14 mouse cellular contexts compared by ENCODE assay signal in genomic region chr5:144360346-144360745, GRCm38 (mm10). TPM values are rescaled to one million over a fixed set of nuclear protein-coding genes. Genes with fewer than 3 reads are reported as not detected.
DNase-seq lines count a peak whose midpoint lies in the region; ATAC-seq and TF ChIP-seq lines count a peak whose summit lies in the region.
"Had no signal": no experiment of that assay in that cellular context is flagged by ENCODE, and none has a peak within 500 bp of the region (broad histone marks: within the 10 kb centered on the region; RNA-seq: fewer than 3 reads in every experiment).

No protein-coding gene starts in this region.

- no peak for TF ChIP-seq CTCF in hindbrain, postnatal 0 days (IDR thresholded peaks at IDR 0.05; ENCODE audit: low read depth)
- TF ChIP-seq CTCF in intestine, postnatal 0 days (IDR thresholded peaks at IDR 0.05; ENCODE audit: low read depth) = no peak

- no peak overlapping the region for H3K4me2 ChIP-seq in hindbrain, postnatal 0 days (ENCODE audit: low read depth, low read length)
- H3K4me2 ChIP-seq in hindbrain, embryonic 11.5 days (replicated peaks; ENCODE audit: low read depth, low read length) = no peak overlapping the region
- peak overlapping the region; percentile 24 for H3K4me2 ChIP-seq in intestine, postnatal 0 days (replicated peaks; ENCODE audit: low read depth)
- H3K4me2 ChIP-seq: embryonic facial prominence, embryonic 13.5 days; forebrain, embryonic 15.5 days; liver, embryonic 13.5 days had no signal

- H3K27ac ChIP-seq in hindbrain, postnatal 0 days = no peak overlapping the region
- no peak overlapping the region for H3K27ac ChIP-seq in hindbrain, embryonic 11.5 days (ENCODE audit: low read depth, low read length)
- H3K27ac ChIP-seq in intestine, postnatal 0 days (ENCODE audit: low read depth, low read length) = peak overlapping the region; percentile 93
- H3K27ac ChIP-seq: embryonic facial prominence, embryonic 13.5 days; forebrain, embryonic 15.5 days; liver, embryonic 13.5 days; macrophage had no signal

- peak; percentile 23 for DNase-seq in hindbrain, postnatal 0 days (ENCODE audit: low spot score)
- DNase-seq in hindbrain, embryonic 11.5 days (ENCODE audit: low spot score) = no peak
- peak; percentile 42 for DNase-seq in gastrocnemius, adult 18-20 months (ENCODE audit: low spot score)
- peak; percentile 77 to 92 for DNase-seq in kidney, postnatal 25 days
- no peak for DNase-seq in right cerebral cortex, postnatal 25 days
- no peak for DNase-seq in layer of hippocampus, postnatal 25 days (ENCODE audit: extremely low spot score in 1 of 2, low spot score in 1 of 2)
- DNase-seq: liver, embryonic 13.5 days had no signal

- peaks cover 14% of the 10 kb centered on the region for H3K4me1 ChIP-seq in hindbrain, postnatal 0 days (ENCODE audit: insufficient read depth, low read length)
- H3K4me1 ChIP-seq in hindbrain, embryonic 11.5 days (replicated peaks; ENCODE audit: control insufficient read depth, insufficient read depth, low read length) = 0 out of 2 replicates have a peak, but pooled peaks cover 5% of the 10 kb centered on the region
- H3K4me1 ChIP-seq in intestine, postnatal 0 days (replicated peaks; ENCODE audit: control insufficient read depth, insufficient read depth, low read length) = 0 out of 2 replicates have a peak, but pooled peaks cover 4% of the 10 kb centered on the region

- no peak overlapping the region for H3K4me3 ChIP-seq in hindbrain, postnatal 0 days (ENCODE audit: low read length)
- no peak overlapping the region for H3K4me3 ChIP-seq in hindbrain, embryonic 11.5 days (ENCODE audit: low read depth, low read length)
- H3K4me3 ChIP-seq in intestine, postnatal 0 days (ENCODE audit: low read depth, low read length) = no peak overlapping the region
- H3K4me3 ChIP-seq: embryonic facial prominence, embryonic 13.5 days; forebrain, embryonic 15.5 days; liver, embryonic 13.5 days had no signal

- WGBS in hindbrain, postnatal 0 days = 46% methylated on average over 6 of the region's 6 CpGs
- WGBS in hindbrain, embryonic 11.5 days = 68% methylated on average over 6 of the region's 6 CpGs
- WGBS in intestine, postnatal 0 days = 29% methylated on average over 6 of the region's 6 CpGs

- H3K9ac ChIP-seq in hindbrain, postnatal 0 days (replicated peaks; ENCODE audit: low read length) = no peak overlapping the region
- no peak overlapping the region for H3K9ac ChIP-seq in hindbrain, embryonic 11.5 days (ENCODE audit: low read depth, low read length)
- no peak overlapping the region for H3K9ac ChIP-seq in intestine, postnatal 0 days (ENCODE audit: low read depth, low read length)
- H3K9ac ChIP-seq: embryonic facial prominence, embryonic 13.5 days; forebrain, embryonic 15.5 days; liver, embryonic 13.5 days had no signal

- peaks cover 12% of the 10 kb centered on the region for H3K27me3 ChIP-seq in hindbrain, postnatal 0 days (ENCODE audit: insufficient read depth, low read length)
- peaks cover 15% of the 10 kb centered on the region for H3K27me3 ChIP-seq in hindbrain, embryonic 11.5 days (ENCODE audit: control insufficient read depth, insufficient read depth, low read length)
- H3K27me3 ChIP-seq in intestine, postnatal 0 days (replicated peaks; ENCODE audit: control insufficient read depth, insufficient read depth, low read length) = no peaks in the 10 kb centered on the region

- no peaks in the 10 kb centered on the region for H3K36me3 ChIP-seq in hindbrain, postnatal 0 days (ENCODE audit: insufficient read depth, low read length)
- H3K36me3 ChIP-seq in hindbrain, embryonic 11.5 days (ENCODE audit: control insufficient read depth, insufficient read depth, low read length) = no peaks in the 10 kb centered on the region
- H3K36me3 ChIP-seq in intestine, postnatal 0 days (ENCODE audit: control insufficient read depth, insufficient read depth) = no peaks in the 10 kb centered on the region
- H3K36me3 ChIP-seq: embryonic facial prominence, embryonic 13.5 days; forebrain, embryonic 15.5 days; liver, embryonic 13.5 days had no signal

- no peaks in the 10 kb centered on the region for H3K9me3 ChIP-seq in hindbrain, postnatal 0 days (ENCODE audit: low read length)
- H3K9me3 ChIP-seq in hindbrain, embryonic 11.5 days (ENCODE audit: control insufficient read depth, low read length) = no peaks in the 10 kb centered on the region
- no peaks in the 10 kb centered on the region for H3K9me3 ChIP-seq in intestine, postnatal 0 days (ENCODE audit: control insufficient read depth)
- H3K9me3 ChIP-seq: embryonic facial prominence, embryonic 13.5 days; forebrain, embryonic 15.5 days; liver, embryonic 13.5 days had no signal

- no peak for ATAC-seq in hindbrain, postnatal 0 days
- no peak for ATAC-seq in hindbrain, embryonic 11.5 days (ENCODE audit: low FRiP score)
- no peak for ATAC-seq in intestine, postnatal 0 days
- no peak for ATAC-seq in megakaryocyte-erythroid progenitor cell, adult 5-6 weeks (replicated peaks; ENCODE audit: low FRiP score, low TSS enrichment, poor library complexity, severe bottlenecking)
- ATAC-seq: forebrain, embryonic 15.5 days had no signal

RNA-seq across cellular contexts. Expression of gene Baiap2l1, which starts 2.4 kb away (rescaled TPM):
- 0.63 and 1.3 TPM in 2 replicates for total RNA-seq in hindbrain, postnatal 0 days (2014; rRNA removed)
- 1.8 and 1.9 TPM in 2 replicates for polyA plus RNA-seq in hindbrain, postnatal 0 days (2015; fragmentation: Nextera tagmentation; extraction: Ambion mirVana)
- polyA plus RNA-seq in hindbrain, embryonic 11.5 days (2014; fragmentation: Nextera tagmentation; extraction: Ambion mirVana) = 3.2 and 3.3 TPM in 2 replicates
- under 1 TPM; 0.37 to 0.52 TPM for total RNA-seq in gastrocnemius, adult 18-20 months (2021)
- polyA plus RNA-seq in intestine, postnatal 0 days (2015; fragmentation: Nextera tagmentation; extraction: Ambion mirVana) = 38.8 and 41.1 TPM in 2 replicates
- total RNA-seq in layer of hippocampus, postnatal 25 days (2021) = under 1 TPM; 0.42 to 0.49 TPM
- not detected in 2 replicates for total RNA-seq in megakaryocyte-erythroid progenitor cell, adult 5-6 weeks (2014; fragmentation: Nextera tagmentation)
- not detected in 2 replicates for total RNA-seq in megakaryocyte-erythroid progenitor cell, adult 5-6 weeks (2017)
- total RNA-seq: granulocyte monocyte progenitor cell, adult 5-6 weeks; monocyte, adult 5-6 weeks had no signal

Comparison
In these comparisons a context has a peak if more than half of its experiments do, and no peak if none do; other contexts are left out.
1. DNase-seq: peak in hindbrain, postnatal 0 days (single experiment), gastrocnemius, adult 18-20 months (single experiment) and kidney, postnatal 25 days (2 of 2); none in hindbrain, embryonic 11.5 days (single experiment), right cerebral cortex, postnatal 25 days (single experiment) and layer of hippocampus, postnatal 25 days (0 of 2).